Mouse (Mus musculus) hindbrain, embryonic 16.5 days (tissue): Measurements from ENCODE around the gene Ntn1. TPM values are rescaled to one million over a fixed set of nuclear protein-coding genes. Genes with fewer than 3 reads are reported as not detected.

Experiments
- ATAC-seq: fragments of 200-750 bp; cut with Nextera tagmentation; 2 replicates; pipeline ENCODE4 v1.8.0; 2017; ENCODE audit warnings: moderate TSS enrichment, moderate library complexity
- H3K27ac ChIP-seq: fragments of 300-500 bp; sonication (generic); 2 replicates; pipeline ENCODE4 v1.5.1; 2014; ENCODE audit warnings: low read depth, mild to moderate bottlenecking, control low read depth, low read length, moderate library complexity
- H3K27me3 ChIP-seq: fragments of 300-500 bp; sonication (generic); replicated peaks from 2 replicates; pipeline ENCODE4 v1.6.1; 2014; ENCODE audit warnings: low read length; ENCODE audit not compliant: control insufficient read depth, insufficient read depth
- H3K36me3 ChIP-seq: fragments of 300-500 bp; sonication (generic); 2 replicates; pipeline ENCODE4 v1.6.1; 2014; ENCODE audit warnings: mild to moderate bottlenecking, low read length, moderate library complexity, mixed read lengths; ENCODE audit not compliant: control insufficient read depth, insufficient read depth
- H3K4me1 ChIP-seq: fragments of 300-500 bp; sonication (generic); 2 replicates; pipeline ENCODE4 v1.6.1; 2014; ENCODE audit warnings: low read depth, low read length; ENCODE audit not compliant: control insufficient read depth, insufficient read depth
- H3K4me2 ChIP-seq: fragments of 300-500 bp; sonication (generic); 2 replicates; pipeline ENCODE4 v1.6.1; 2014; ENCODE audit warnings: mild to moderate bottlenecking, low read length, control low read depth, moderate library complexity
- H3K4me3 ChIP-seq: fragments of 300-500 bp; sonication (generic); 2 replicates; pipeline ENCODE4 v1.5.1; 2014; ENCODE audit warnings: mild to moderate bottlenecking, low read length, control low read depth, moderate library complexity
- H3K9ac ChIP-seq: fragments of 300-500 bp; sonication (generic); 2 replicates; pipeline ENCODE4 v1.6.1; 2014; ENCODE audit warnings: low read depth, mild to moderate bottlenecking, control low read depth, low read length, moderate library complexity
- H3K9me3 ChIP-seq: fragments of 300-500 bp; sonication (generic); 2 replicates; pipeline ENCODE4 v1.6.1; 2014; ENCODE audit warnings: mild to moderate bottlenecking, low read length, moderate library complexity; ENCODE audit not compliant: control insufficient read depth
- WGBS: fragments of 180-500 bp; shearing (Covaris S2); extraction: QIAGEN DNeasy Blood & Tissue Kit; methylation state at CpG from one replicate; pipeline ENCODE4 v1.1.7; 2014; 5-methylcytosine and 5-hydroxymethylcytosine counted together
- polyA plus RNA-seq: library from polyadenylated mRNA; unstranded; fragments of >200 nt; fragmentation: Nextera tagmentation; extraction: Ambion mirVana; gene quantifications from 2 replicates; pipeline ENCODE4 v1.2.1, GENCODE M21; 2015

Ntn1 gene
- polyA plus RNA-seq, 1 experiment from 2014 or later = 13.3 TPM

GRCm38 (mm10) chr11:68436376-68436775 is 35.8 kb upstream of the Ntn1 start:
- Histone ChIP-seq H3K36me3 (no peaks in the 10 kb centered on the region), H3K4me3 (no peak overlapping the region), H3K4me2 (no peak overlapping the region), H3K27ac (no peak overlapping the region), H3K9ac (no peak overlapping the region), H3K9me3 (no peaks in the 10 kb centered on the region), H3K4me1 (peaks cover 5% of the 10 kb centered on the region; the same call in 1 of the 2 replicates), H3K27me3 (0 out of 2 replicates have a peak, but pooled peaks cover 3% of the 10 kb centered on the region)
- no peak for ATAC-seq
- 87% methylated on average over 5 of the region's 5 CpGs for WGBS

- H3K27ac ChIP-seq = no peak overlapping the region
- peaks cover 5% of the 10 kb centered on the region; the same call in 1 of the 2 replicates for H3K4me1 ChIP-seq
- ATAC-seq = no peak
- H3K27me3 ChIP-seq = 0 out of 2 replicates have a peak, but pooled peaks cover 3% of the 10 kb centered on the region
- H3K36me3 ChIP-seq = no peaks in the 10 kb centered on the region
- no peak overlapping the region for H3K9ac ChIP-seq
- H3K4me2 ChIP-seq = no peak overlapping the region
- no peak overlapping the region for H3K4me3 ChIP-seq
- H3K9me3 ChIP-seq = no peaks in the 10 kb centered on the region
- 97% methylated on average over 4 of the region's 4 CpGs for WGBS
Observed at GRCm38 (mm10) chr11:68435601-68436000, 35.0 kb upstream of the Ntn1 start.

GRCm38 (mm10) chr11:68434697-68435096 is 34.1 kb upstream of the Ntn1 start:
- H3K27ac ChIP-seq = no peak overlapping the region
- no peaks in the 10 kb centered on the region for H3K9me3 ChIP-seq
- 0 out of 2 replicates have a peak, but pooled peaks cover 3% of the 10 kb centered on the region for H3K27me3 ChIP-seq
- no peak overlapping the region for H3K9ac ChIP-seq
- WGBS = 97% methylated on average over 2 of the region's 2 CpGs
- peaks cover 5% of the 10 kb centered on the region; the same call in 1 of the 2 replicates for H3K4me1 ChIP-seq
- H3K4me3 ChIP-seq = no peak overlapping the region
- H3K36me3 ChIP-seq = no peaks in the 10 kb centered on the region
- H3K4me2 ChIP-seq = no peak overlapping the region
- ATAC-seq = no peak

- Histone ChIP-seq H3K27ac (no peak overlapping the region), H3K36me3 (no peaks in the 10 kb centered on the region), H3K9me3 (no peaks in the 10 kb centered on the region), H3K27me3 (0 out of 2 replicates have a peak, but pooled peaks cover 3% of the 10 kb centered on the region), H3K9ac (no peak overlapping the region), H3K4me1 (peaks cover 5% of the 10 kb centered on the region; the same call in 1 of the 2 replicates), H3K4me3 (no peak overlapping the region), H3K4me2 (no peak overlapping the region)
- WGBS = 91% methylated on average over 5 of the region's 5 CpGs
- no peak for ATAC-seq
Observed at GRCm38 (mm10) chr11:68433534-68433933, 32.9 kb upstream of the Ntn1 start.

- Histone ChIP-seq H3K27me3 (0 out of 2 replicates have a peak, but pooled peaks cover 3% of the 10 kb centered on the region), H3K27ac (no peak overlapping the region), H3K4me3 (peak overlapping the region; percentile 41), H3K9ac (peak overlapping the region; percentile 52), H3K4me2 (peak overlapping the region; percentile 69), H3K9me3 (no peaks in the 10 kb centered on the region), H3K36me3 (no peaks in the 10 kb centered on the region), H3K4me1 (peaks cover 5% of the 10 kb centered on the region; the same call in 1 of the 2 replicates)
- peak; percentile 34 for ATAC-seq
- 31% methylated on average over 23 of the region's 23 CpGs for WGBS
Observed at GRCm38 (mm10) chr11:68432361-68433021, 31.9 kb upstream of the Ntn1 start.

- peaks cover 5% of the 10 kb centered on the region; the same call in 1 of the 2 replicates for H3K4me1 ChIP-seq
- peak within 1 kb of the TSS; percentile 69 for H3K4me2 ChIP-seq
- ATAC-seq = peak; percentile 89
- no peak within 1 kb of the TSS for H3K27ac ChIP-seq
- 11% methylated on average over 35 of the region's 35 CpGs for WGBS
- H3K9me3 ChIP-seq = no peaks in the 10 kb centered on the region
- 0 out of 2 replicates have a peak, but pooled peaks cover 3% of the 10 kb centered on the region for H3K27me3 ChIP-seq
- peak within 1 kb of the TSS; percentile 41 for H3K4me3 ChIP-seq
- H3K36me3 ChIP-seq = no peaks in the 10 kb centered on the region
- H3K9ac ChIP-seq = peak within 1 kb of the TSS; percentile 52
Observed at GRCm38 (mm10) chr11:68431699-68432360, 31.2 kb upstream of the Ntn1 start, which contains the start of gene Pik3r5. TSS of gene Pik3r5 (plus strand) at chr11:68432121.

GRCm38 (mm10) chr11:68430662-68431061 is 30.0 kb upstream of the Ntn1 start:
- no peak overlapping the region for H3K4me3 ChIP-seq
- 67% methylated on average over 5 of the region's 5 CpGs for WGBS
- H3K27me3 ChIP-seq = 0 out of 2 replicates have a peak, but pooled peaks cover 3% of the 10 kb centered on the region
- peaks cover 5% of the 10 kb centered on the region; the same call in 1 of the 2 replicates for H3K4me1 ChIP-seq
- no peak overlapping the region for H3K4me2 ChIP-seq
- H3K36me3 ChIP-seq = no peaks in the 10 kb centered on the region
- no peak overlapping the region for H3K9ac ChIP-seq
- no peaks in the 10 kb centered on the region for H3K9me3 ChIP-seq
- no peak overlapping the region for H3K27ac ChIP-seq
- no peak for ATAC-seq

GRCm38 (mm10) chr11:68427083-68427570 is 26.5 kb upstream of the Ntn1 start:
- H3K4me1 ChIP-seq = peaks cover 4% of the 10 kb centered on the region; the same call in 1 of the 2 replicates
- no peak overlapping the region for H3K4me3 ChIP-seq
- no peaks in the 10 kb centered on the region for H3K27me3 ChIP-seq
- no peak overlapping the region for H3K4me2 ChIP-seq
- ATAC-seq = no peak
- H3K36me3 ChIP-seq = no peaks in the 10 kb centered on the region
- no peaks in the 10 kb centered on the region for H3K9me3 ChIP-seq
- H3K9ac ChIP-seq = no peak overlapping the region
- no peak overlapping the region for H3K27ac ChIP-seq
- WGBS = 83% methylated on average over 5 of the region's 5 CpGs
